10 mouse cellular contexts compared by ENCODE assay signal in the genomic region with DNA sequence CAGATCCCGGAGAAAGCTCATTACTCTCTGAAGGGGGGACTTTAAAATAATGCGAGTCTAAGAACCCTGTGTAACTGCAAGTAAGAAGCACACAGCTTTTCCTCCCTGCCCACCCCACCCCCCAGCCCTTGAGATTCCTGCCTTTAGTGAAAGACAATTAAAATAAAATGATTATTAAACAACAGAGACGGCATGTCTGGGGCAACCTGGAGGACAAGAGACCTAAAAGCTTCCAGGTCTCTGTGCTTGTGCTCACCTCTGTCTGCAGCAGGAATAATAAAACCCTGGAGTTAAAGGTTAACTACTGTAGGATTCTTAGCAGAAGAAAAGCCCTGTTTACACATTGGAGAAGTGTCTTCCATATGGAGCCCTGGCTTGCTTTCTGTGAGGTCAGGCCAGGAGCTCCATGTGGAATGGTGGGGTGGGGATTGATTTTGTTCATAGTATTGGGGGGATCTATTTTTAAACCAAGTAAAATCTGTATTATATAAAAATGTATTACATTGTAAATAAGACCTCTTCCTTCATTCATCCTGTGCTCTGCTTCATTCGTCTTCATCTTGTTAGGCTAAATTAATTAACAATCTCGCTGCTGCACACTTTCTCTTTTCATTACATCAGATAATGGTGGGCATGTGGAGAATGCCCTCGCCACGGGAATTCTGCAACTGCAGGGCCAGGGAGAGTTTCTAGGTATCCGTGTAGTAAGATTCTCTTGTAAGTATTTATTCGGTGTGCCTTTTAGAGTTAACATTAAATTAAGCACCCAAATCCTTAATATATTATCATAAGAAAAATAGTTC.
A peak's percentile ranks its signal among the peaks of the same experiment; 100 is the strongest.
DNase-seq lines count a peak whose midpoint lies in the region; ATAC-seq and TF ChIP-seq lines count a peak whose summit lies in the region.
"Had no signal": no experiment of that assay in that cellular context is flagged by ENCODE, and none has a peak within 500 bp of the region (broad histone marks: within the 10 kb centered on the region; RNA-seq: fewer than 3 reads in every experiment).

No protein-coding gene starts in this region.

- H3K4me2 ChIP-seq in forebrain, embryonic 11.5 days (ENCODE audit: low read depth, low read length, severe bottlenecking), result peak overlapping the region; percentile 18; the same call in 1 of the 2 replicates
- 0 out of 2 replicates have a peak overlapping the region, but pooled peaks have one; percentile 9 for H3K4me2 ChIP-seq in liver, postnatal 0 days (ENCODE audit: low read depth, low read length)

- H3K9me3 ChIP-seq in forebrain, embryonic 11.5 days (ENCODE audit: control insufficient read depth, low read length), result no peaks in the 10 kb centered on the region
- no peaks in the 10 kb centered on the region for H3K9me3 ChIP-seq in liver, postnatal 0 days (ENCODE audit: low read length)

- WGBS in forebrain, embryonic 11.5 days, result 7% methylated on average over 9 of the region's 9 CpGs
- WGBS in liver, postnatal 0 days (ENCODE audit: insufficient replicate concordance), result 55% methylated on average over 9 of the region's 9 CpGs
- 48% methylated on average over 9 of the region's 9 CpGs for WGBS in cerebellum, adult 2 months

- H3K4me1 ChIP-seq in forebrain, embryonic 11.5 days (replicated peaks; ENCODE audit: control insufficient read depth, insufficient read depth, low read length), result peaks cover 14% of the 10 kb centered on the region; the same call in 1 of the 2 replicates
- peaks cover 11% of the 10 kb centered on the region; the same call in 1 of the 2 replicates for H3K4me1 ChIP-seq in liver, postnatal 0 days (ENCODE audit: insufficient read depth)
- H3K4me1 ChIP-seq in cerebellum, adult 2 months (ENCODE audit: control insufficient read depth, insufficient read depth, low read length), result no peaks in the 10 kb centered on the region

- ATAC-seq in forebrain, embryonic 11.5 days (replicated peaks; ENCODE audit: low FRiP score), result peak; percentile 37
- ATAC-seq in liver, postnatal 0 days, result no peak

- intact Hi-C loops in left cerebral cortex, postnatal 14 days (cut with DNase I), result no loop called here

- H3K36me3 ChIP-seq in forebrain, embryonic 11.5 days (ENCODE audit: control insufficient read depth, insufficient read depth, low read length), result no peaks in the 10 kb centered on the region
- no peaks in the 10 kb centered on the region for H3K36me3 ChIP-seq in liver, postnatal 0 days (replicated peaks; ENCODE audit: insufficient read depth, low read length)

- no peak for TF ChIP-seq POLR2A in cerebellum, adult 2 months (IDR thresholded peaks at IDR 0.05; ENCODE audit: borderline replicate concordance, insufficient read depth, low read length)

- peak; percentile 37 for DNase-seq in kidney, adult 11 months
- DNase-seq in kidney, postnatal 4 days, result no peak
- peak; percentile 60 for DNase-seq in forebrain, embryonic 11.5 days (ENCODE audit: low spot score)
- peak; percentile 25 for DNase-seq in kidney, adult 18-20 months
- DNase-seq in liver, postnatal 0 days, result no peak
- DNase-seq in left cerebral cortex, postnatal 14 days (ENCODE audit: low spot score in 2 of 2), result no peak
- DNase-seq in thymus, postnatal 36 days, result no peak
- no peak for DNase-seq in cerebellum, adult 2 months
- DNase-seq: adrenal gland, adult 8-10 months; cerebellum, postnatal 14 days had no signal

- no peak overlapping the region for H3K9ac ChIP-seq in forebrain, embryonic 11.5 days (ENCODE audit: low read length)
- no peak overlapping the region for H3K9ac ChIP-seq in liver, postnatal 0 days (replicated peaks)

- TF ChIP-seq CTCF in liver, postnatal 0 days (IDR thresholded peaks at IDR 0.05; ENCODE audit: low read depth), result no peak
- no peak for TF ChIP-seq CTCF in cerebellum, adult 2 months (IDR thresholded peaks at IDR 0.05; ENCODE audit: borderline replicate concordance, insufficient read depth, low read depth, low read length)

- no peaks in the 10 kb centered on the region for H3K27me3 ChIP-seq in forebrain, embryonic 11.5 days (ENCODE audit: control insufficient read depth, insufficient read depth, low read length)
- no peaks in the 10 kb centered on the region for H3K27me3 ChIP-seq in liver, postnatal 0 days (ENCODE audit: insufficient read depth, low read length)
- H3K27me3 ChIP-seq in cerebellum, adult 2 months (ENCODE audit: control insufficient read depth, insufficient read depth, low read length), result no peaks in the 10 kb centered on the region

- H3K27ac ChIP-seq in forebrain, embryonic 11.5 days (ENCODE audit: low read depth, low read length), result peak overlapping the region; percentile 85
- no peak overlapping the region for H3K27ac ChIP-seq in liver, postnatal 0 days (ENCODE audit: low read depth)
- no peak overlapping the region for H3K27ac ChIP-seq in cerebellum, adult 2 months (ENCODE audit: insufficient read depth, low read length)

- no peak overlapping the region for H3K4me3 ChIP-seq in forebrain, embryonic 11.5 days (ENCODE audit: low read depth, low read length)
- H3K4me3 ChIP-seq in liver, postnatal 0 days (ENCODE audit: low read depth, low read length), result no peak overlapping the region
- H3K4me3 ChIP-seq in cerebellum, adult 2 months (replicated peaks; ENCODE audit: insufficient read depth, low read depth, low read length), result no peak overlapping the region

- TF ChIP-seq EP300 in liver, postnatal 0 days (IDR thresholded peaks at IDR 0.05; ENCODE audit: low read depth), result no peak

Comparison
In these comparisons a context has a peak if more than half of its experiments do, and no peak if none do; other contexts are left out.
1. DNase-seq: peak in kidney, adult 11 months (single experiment), forebrain, embryonic 11.5 days (single experiment) and kidney, adult 18-20 months (single experiment); none in kidney, postnatal 4 days (0 of 2), liver, postnatal 0 days (single experiment), left cerebral cortex, postnatal 14 days (0 of 2), thymus, postnatal 36 days (0 of 2) and cerebellum, adult 2 months (0 of 2).